Mouse (Mus musculus): ENCODE measurements at regions not wholly inside any gene's neighbourhood (a gene's known extent, or its start where the extent isn't known, plus 50 kb on each side); places are given as distances from the start of the nearest gene placed in this dataset.
A peak's percentile ranks its signal among the peaks of the same experiment; 100 is the strongest.

DNA sequence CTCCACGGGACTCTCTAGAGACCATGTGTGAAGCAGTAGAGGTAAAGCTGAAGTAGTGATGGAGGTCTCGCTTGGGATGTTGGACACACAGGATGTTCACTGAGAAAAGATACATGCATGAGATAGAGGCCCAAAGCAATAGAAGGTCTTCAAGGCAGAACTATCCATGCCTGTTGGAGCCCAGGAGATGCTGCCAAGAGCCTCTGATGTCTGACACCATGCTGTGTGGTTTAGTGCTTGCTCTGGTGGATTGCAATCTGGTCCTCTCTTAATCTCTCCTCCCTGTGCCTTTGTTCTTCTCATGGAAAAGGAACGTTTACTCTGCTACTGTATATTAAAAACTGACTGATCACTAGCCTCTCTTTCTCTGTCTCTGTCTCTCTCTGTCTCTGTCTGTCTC, 370.0 kb downstream of the Matn1 start:
- DNase-seq, result no peak

GRCm38 (mm10) chr4:131316041-131316440, 371.9 kb downstream of the Matn1 start:
- DNase-seq, result no peak

DNA sequence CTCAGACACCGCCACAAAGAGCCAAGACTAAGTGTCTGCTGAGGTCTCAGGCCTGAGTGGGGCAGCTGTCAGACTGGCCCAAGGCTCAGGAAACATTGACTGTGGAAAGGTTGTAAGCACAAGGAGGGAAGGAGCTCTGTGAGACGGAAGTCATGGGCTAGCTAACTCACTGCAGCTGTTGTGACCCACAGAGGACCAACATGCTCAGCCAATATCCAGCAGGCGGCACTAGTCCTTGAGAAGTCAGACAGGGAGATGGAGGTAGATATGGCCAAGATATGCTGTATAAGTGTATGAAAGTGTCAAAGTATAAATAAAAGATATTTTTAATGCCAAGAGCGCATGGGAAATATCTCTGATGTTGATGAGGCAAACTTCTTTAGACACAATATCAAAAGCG, 378.1 kb downstream of the Matn1 start:
- no peak for DNase-seq

- no peak for DNase-seq
Measured at GRCm38 (mm10) chr4:131324486-131324885, 380.3 kb downstream of the Matn1 start.

GRCm38 (mm10) chr4:131325200-131325599, 381.0 kb downstream of the Matn1 start:
- no peak for DNase-seq

DNA sequence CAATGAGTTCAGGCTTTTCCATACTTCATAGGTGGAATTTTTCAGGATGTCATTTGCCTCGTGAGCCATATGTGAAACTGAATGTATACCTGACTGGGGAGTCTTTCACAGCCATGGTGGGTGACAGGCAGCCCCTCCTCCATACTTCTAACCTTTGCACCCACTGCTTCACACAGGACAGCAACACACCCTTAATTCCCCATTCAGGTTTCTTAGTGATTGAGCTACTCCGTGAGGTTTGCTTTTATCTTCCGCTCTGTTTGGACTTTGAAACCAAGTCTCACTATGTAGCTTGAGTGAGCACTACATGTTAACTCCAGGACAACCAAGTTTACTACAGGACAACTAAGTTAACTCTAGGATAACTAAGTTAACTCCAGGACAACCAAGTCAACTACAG, 381.4 kb downstream of the Matn1 start:
- no peak for DNase-seq

- no peak for DNase-seq
Measured at GRCm38 (mm10) chr4:131329398-131329797, 385.2 kb downstream of the Matn1 start.

GRCm38 (mm10) chr4:131331646-131332045, 387.5 kb downstream of the Matn1 start:
- no peak for DNase-seq

DNA sequence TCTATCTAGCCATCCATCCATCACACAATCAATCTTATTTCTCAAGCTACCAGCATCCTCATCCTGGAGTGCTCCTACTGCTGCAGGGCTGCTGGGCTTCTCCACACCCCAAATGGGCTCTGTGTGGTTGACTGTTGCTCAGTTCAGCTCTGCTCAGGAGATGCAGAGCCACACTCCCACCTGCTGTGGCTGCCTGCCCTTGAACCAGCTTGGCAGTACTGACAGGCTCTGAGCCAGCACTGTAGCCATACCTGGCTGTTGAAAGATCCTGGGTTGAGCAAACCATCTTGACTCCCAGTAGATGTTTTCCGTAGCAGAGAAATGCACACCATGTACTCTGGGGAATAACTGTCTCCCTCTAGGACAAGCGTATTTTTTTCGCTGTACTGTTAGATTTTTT, 392.6 kb downstream of the Matn1 start:
- no peak for DNase-seq

DNA sequence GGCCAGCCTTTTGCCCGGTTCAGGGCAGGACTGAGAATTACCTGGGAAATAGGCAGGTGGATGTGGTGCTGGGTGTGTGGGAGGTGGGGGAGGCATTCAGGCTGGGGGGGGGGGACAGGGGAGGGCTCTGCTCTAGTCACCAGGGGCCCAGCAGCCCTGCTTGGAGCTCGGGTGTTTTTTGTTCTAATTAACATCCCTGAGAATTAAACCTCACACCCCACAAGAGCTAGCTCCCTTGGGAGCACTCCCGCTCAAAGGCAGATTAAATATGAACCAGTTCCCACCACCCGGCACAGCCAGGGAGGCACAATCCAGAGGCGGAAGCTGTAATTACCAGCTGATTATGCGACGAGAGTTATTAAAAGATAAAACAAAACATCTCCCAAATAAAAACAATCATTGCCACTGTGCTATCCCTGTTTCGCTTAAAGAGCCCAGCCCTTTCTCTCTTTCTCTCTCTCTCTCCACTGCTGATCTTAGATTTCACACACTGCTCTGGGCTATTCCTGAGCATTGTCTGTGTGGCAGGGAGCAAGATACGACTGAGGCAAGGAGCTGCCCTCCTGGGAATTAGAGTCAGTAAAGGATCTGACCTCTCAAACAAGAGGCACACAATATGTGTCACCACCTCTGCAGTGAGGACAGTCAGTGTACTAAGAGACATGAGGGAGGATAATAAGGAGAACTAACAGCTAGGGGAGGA, 397.0 kb downstream of the Matn1 start:
- DNase-seq, result no peak

GRCm38 (mm10) chr4:131346727-131347126, 402.5 kb downstream of the Matn1 start:
- no peak for DNase-seq

GRCm38 (mm10) chr4:131350268-131350667, 406.1 kb downstream of the Matn1 start:
- DNase-seq, result no peak

GRCm38 (mm10) chr4:131354908-131355307, 410.7 kb downstream of the Matn1 start:
- no peak for DNase-seq

DNA sequence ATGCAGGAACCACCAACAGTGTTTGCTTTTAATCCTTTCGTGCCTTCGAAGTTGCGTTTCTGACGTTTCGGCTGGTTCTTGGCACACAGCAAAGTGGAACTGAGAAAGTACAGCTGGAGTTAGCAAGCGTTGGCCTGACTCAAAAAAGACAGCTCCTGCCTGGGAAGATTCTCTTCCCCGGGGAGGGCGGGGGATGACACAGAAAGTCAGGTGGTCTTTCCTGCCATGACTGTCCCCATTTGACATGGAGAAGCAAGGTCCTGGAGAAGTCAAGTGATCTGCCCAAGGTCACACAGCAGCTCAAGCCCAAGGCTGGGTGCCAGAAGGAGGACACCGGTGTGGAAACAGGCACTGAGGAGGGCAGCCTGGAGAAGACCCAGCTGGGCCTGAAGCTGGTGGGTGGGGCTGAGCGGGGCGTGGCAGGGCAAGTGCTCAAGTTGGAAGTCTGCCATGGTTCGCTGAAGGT, 411.4 kb downstream of the Matn1 start:
- no peak for DNase-seq

- DNase-seq, result no peak
Measured at GRCm38 (mm10) chr4:131356316-131356715, 412.1 kb downstream of the Matn1 start.

DNA sequence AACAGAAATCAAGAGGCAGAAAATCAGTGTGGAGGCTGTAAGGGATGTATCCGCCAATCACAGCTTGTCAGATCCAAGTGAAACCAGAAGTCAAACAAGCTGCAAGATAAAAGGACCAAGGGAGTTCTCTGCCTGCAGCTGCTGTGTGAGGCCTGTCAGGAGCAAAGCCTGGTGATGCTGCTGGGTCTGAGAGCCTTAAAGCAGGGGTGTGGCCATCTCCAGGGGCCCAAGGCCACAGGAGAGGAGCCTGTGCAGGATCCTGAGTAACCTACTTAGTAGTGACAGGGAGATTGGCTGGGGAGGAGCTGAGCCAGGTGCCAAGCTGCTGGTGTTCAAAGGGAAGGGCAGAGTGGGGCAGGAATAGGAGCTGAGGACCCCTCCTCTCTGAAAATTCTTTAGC, 418.8 kb downstream of the Matn1 start:
- DNase-seq, result no peak

GRCm38 (mm10) chr4:131364671-131365252, 420.6 kb downstream of the Matn1 start:
- DNase-seq, result peak; percentile 23

GRCm38 (mm10) chr4:131366006-131366405, 421.8 kb downstream of the Matn1 start:
- DNase-seq, result no peak

GRCm38 (mm10) chr4:131366656-131367055, 422.5 kb downstream of the Matn1 start:
- DNase-seq, result no peak

DNA sequence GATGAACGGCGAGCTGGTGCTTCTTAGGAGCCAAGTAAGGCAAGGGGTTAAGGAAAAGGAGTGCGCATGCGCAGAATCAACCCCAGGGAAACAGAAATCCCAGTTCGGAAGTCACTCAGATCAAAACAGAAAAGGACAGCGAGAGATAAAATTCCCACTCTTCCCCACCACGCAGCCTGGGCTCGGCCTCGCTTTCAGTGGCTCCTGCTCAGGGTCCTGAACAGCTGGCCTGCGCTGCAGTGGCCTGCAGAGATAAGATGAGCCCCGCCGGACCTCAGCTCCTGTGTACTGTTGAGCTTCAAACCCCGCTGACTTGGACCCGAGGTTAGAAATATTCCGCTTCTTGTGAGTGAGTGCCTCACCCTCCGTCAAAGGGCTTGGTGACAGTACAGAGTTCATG, 428.3 kb downstream of the Matn1 start:
- no peak for DNase-seq

DNA sequence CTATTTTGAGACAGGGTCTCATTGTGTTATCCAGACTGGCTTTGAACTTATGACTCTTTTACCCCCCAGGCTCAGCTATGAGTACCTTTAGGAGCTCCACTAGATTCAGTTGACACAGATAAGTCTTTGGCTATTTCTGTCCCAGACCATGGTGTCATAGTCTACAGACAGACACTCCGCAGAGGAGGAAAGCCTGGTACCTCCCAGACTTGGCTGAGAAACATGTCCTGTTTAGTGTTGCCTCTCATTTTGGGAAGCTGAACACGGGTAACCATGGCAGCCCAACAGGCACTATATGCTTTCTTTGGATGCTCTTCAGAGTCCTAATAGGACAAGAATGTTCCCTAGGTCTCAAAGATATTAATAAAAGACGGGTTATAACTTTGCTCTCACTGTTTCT, 429.0 kb downstream of the Matn1 start:
- no peak for DNase-seq

DNA sequence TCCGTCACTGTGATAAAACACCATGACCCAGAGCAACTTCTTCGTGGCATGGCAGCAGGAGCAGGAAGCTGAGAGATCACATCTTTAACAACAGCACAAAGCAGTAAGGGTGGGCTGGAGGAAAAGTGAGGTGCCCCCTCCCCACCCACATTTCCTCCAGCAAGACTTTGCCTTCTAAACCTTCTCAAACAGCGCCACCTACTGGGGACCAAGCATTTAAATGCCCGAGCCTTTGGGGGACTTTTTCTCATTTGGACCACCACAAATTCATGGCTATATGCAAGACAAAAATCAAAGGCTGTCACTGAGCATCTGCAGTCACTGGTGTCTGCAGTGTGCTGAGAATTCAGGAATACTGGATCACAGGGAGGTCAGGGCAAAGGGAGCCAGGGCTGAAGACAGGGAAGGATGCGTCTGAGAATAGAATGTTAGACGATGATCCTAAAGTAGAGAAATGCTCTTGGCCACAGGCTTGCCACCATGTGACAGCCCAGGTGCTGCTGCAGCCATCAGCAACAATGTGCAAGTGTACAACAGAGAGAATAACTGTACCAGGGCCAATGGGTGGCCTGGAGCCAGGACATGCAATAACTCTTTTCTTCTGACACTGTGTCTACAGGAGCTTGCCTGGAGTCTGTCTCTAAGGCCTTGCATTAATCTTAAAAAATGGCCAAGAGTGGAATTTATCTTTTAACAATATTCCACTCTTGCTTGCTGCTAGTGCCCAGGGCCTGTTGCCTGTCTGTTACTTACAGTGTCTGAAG, 430.5 kb downstream of the Matn1 start:
- DNase-seq, result no peak

GRCm38 (mm10) chr4:131381063-131381462, 436.9 kb downstream of the Matn1 start:
- no peak for DNase-seq

DNA sequence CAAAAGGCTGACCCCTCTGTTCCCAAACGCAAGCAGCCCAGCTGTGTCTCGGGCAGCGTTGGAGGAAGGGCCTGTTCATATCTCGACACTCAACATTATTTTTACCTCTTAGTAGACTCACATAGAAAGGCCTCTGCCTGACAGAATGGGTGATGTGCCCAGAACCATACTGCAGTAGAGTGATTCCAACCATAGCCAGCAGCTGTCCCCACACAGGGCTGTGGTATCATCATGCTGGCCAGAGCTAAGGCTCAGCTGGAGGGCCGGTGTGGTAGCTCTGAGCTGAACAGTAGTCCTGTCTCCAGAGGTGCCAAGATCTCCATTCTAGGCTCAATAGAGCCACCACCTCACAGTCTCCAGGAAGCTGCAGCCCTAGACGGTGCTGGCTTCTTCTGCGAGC, 437.3 kb downstream of the Matn1 start:
- DNase-seq, result no peak

Measured in thymus, postnatal 25 days (tissue).